Mouse (Mus musculus) retina, postnatal 7 days (tissue): ENCODE data around the gene Oas3.
"Not testable (repeated sequence)": the region's sequence is repeated elsewhere in the genome, so short reads cannot be mapped to it uniquely, and the experiment has no call there.

Experiments
- DNase-seq: peaks from one replicate; pipeline ENCODE4 v3.0.0-alpha.2; 2012; ENCODE audit warnings: low read depth, low spot score

Gene Oas3

DNA sequence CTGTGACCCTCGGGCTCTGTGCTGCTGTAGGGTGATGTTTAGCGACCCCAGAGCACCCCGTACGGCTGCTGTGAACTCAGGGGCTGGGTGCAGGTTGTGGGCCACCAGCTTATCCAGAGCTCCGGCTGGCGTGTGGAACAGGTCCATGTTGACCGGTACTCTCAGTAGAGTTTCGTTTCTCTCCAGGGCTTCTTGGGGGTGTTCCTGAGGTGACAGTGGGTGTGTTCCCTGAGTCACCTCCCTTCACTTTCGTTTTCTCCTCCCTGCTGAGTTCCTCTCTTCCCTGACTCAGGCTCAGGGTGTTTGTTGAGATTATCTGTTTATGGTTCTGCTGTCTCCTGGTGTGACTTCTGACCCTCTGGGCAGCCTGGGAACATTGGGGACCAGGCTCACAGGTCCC lies at the start of gene Oas3:
TSS of gene Oas3 (minus strand) at position 184 of the 400 bp plus-strand sequence.
- no peak for DNase-seq

- DNase-seq, result no peak
Measured at GRCm38 (mm10) chr5:120818999-120819398, 41.5 kb upstream of the Oas3 start.

DNA sequence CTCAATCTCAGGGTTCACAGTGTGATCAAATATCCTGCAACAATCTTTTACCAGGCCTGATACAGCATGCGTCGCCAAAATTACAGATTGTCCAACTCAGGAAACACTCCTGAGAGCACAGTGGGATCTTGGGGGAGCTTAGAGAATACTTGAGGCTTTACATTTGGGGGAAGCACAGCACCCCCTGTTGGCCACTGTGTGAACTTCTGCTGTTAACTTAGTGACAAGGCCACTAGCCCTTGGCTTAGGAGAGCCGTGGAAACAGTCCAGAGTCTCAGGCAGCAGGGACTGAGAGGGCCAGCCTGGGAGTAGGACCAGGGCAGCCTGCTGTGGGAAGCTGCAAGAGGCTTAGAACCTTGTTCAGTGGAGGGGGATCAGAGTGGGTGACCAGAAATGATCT lies 38.5 kb upstream of the Oas3 start:
- DNase-seq, result no peak

DNA sequence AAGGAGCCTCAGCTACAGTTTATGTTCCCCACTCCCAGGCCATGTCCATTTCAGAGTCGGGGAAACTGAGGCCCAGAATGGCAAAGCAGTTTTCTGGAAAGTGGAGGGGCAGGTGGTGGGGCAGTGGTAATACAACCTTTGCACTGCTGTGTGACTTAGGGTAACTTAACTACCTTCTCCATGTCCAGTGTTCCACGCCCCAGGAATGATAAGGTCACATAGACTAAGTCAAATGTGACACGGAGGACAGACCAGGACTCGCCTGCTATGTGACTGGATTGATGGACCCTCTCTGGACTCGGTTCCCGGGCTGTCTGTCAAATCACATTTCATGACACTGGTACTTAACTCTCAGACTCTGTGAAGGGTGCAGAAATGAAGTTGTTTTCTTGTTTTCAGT lies 35.6 kb upstream of the Oas3 start:
- no peak for DNase-seq

DNA sequence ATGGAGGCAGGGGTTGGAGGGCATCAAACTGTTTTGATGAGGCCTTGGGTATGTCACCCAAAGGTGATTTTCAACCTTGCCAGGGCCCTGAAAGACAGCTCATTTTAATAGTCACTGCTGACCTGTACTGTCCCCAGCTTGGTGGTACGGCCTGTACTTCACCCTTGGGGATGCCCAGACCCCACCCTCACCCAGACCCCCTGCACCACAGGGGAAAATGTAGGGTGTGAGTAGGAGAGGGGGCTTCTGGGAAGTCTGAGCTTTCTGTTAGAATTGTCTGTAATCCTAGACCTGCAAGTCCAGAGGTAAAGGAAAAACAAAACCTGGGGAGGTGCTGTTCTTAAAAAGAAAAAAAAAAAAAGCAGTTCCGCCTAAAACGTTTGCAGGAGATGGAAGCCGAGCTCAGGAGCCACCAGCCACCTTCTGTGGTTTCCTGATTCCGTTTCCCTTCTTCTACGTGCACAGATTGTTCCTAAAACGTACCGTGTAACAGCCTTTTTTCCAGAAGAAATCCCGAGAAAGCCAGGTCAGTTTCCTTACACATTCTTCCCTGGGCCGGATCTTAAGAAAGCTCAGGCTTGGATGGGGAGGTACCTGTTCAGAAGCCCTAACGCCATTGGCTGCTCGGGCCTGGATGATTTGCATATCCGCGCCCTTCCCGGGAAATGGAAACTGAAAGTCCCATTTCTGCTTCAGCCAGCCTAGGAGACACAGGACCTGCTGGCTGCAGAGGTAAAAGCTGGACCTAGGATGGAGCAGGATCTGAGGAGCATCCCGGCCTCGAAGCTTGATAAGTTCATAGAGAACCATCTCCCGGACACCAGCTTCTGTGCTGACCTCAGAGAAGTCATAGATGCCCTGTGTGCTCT lies 34.7 kb upstream of the Oas3 start, which contains the start of gene Oas1c:
TSS of gene Oas1c (minus strand) at position 564 of the 869 bp plus-strand sequence.
- DNase-seq, result peak; percentile 51

GRCm38 (mm10) chr5:120809171-120809570 lies 31.7 kb upstream of the Oas3 start:
- no peak for DNase-seq

DNA sequence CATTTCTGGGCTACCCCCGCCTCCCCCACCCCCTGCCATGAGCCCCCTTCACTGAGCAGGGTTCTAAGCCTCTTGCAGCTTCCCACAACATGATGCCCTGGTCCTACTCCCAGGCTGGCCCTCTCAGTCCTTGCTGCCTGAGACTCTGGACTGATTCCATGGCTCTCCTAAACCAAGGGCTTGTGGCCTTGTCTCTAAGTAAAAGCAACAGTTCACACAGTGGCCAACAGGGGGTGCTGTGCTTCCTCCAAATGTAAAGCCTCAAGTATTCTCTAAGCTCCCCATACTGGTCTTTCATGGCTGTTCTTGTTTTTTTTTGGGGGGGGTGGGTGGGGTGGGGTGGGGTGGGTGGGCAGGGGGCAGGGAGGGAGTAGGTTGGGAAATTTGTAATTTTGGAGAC lies 29.0 kb upstream of the Oas3 start:
- DNase-seq, result peak; percentile 36

- no peak for DNase-seq
Measured at GRCm38 (mm10) chr5:120803596-120803995, 26.1 kb upstream of the Oas3 start.

GRCm38 (mm10) chr5:120798943-120799342 lies 21.5 kb upstream of the Oas3 start:
- DNase-seq, result not testable (repeated sequence)

DNA sequence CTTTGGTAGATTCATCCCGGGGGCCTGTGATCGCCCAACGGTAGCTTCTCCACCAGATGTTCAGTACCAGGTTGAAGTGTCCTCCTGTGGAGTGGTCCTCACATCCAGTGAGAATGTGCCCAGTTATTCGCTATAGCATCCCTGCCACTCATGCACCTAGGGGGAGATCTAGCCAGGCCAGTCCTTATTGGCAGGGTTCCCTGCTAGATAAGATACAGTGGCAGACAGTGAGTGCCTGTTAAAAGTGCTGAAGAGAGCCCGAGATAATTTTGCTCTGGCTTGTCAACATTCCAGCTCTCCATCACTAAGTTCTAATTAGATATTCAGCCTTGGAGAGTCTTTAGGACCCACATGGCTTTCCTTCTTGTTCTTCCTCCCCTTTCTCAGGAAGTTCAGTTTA lies 20.7 kb upstream of the Oas3 start:
- not testable (repeated sequence) for DNase-seq

DNA sequence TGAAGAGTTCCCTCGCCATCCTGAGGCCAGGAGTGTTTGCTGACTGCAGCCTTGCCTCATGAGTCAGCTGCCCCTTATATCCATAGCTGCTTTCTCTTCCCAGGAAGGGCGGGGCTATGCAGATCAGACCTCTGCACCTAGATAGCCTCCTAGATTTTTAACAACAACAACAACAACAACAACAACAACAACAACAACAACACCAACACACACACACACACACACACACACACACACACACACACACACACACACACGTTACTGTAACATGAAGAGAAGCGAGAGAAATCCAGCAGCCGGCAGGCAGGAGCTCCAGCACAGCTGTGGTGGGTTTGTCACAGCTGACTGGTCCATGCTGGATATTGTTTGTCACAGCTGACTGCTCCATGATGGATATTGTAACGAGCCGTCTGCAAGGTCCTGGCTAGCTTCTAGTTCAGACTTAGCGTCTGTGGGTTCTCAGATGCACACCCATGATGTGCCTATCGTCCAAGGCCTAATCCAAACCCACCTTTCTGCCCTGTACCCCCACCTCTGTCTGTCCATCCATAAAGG lies 18.1 kb upstream of the Oas3 start, which contains the start of gene Oas1e:
TSS of gene Oas1e (minus strand) at position 51 of the 555 bp plus-strand sequence.
- not testable (repeated sequence) for DNase-seq

- peak; percentile 24 for DNase-seq
Measured at GRCm38 (mm10) chr5:120793043-120793442, 15.6 kb upstream of the Oas3 start.

DNA sequence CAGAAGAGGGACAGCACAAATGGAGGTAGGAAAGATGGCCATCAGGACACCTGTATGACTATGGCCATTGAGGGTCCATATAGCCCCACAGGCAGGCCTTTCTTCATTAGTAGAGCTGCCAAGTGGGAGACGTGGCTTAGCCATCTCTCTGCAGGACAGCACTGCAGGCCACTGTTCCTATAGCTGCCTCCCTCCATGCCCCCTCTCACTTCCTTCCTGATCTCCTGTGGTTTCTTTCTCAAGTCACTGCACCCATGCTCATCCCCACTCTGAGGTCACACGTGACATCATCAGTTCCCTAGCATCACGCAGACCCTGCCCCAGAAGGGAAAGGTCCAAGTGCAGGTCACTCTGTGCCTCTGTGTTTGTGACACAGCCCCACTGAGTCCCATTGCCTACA lies 9.6 kb upstream of the Oas3 start:
- DNase-seq, result no peak

DNA sequence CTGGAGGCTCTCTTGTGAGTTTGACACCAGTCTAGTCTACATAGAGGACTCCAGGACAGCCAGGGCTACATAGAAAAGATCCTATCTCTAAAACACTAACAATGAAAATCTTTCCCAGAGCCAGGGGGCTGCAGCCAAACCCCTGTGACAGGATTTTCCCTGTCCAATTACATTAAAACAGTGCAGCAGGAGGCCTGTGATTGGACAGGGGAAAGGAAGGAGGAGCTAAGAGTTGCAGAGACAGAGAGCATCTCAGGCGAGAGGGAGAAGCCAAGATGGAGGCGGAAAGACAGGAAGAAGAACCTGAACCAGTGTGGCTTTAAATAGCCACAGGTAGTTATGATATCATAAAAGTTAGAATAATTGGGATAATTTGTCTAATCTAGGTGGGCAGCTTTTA lies 5.0 kb upstream of the Oas3 start:
- DNase-seq, result no peak

GRCm38 (mm10) chr5:120781646-120782045 lies 4.2 kb upstream of the Oas3 start:
- DNase-seq, result no peak

DNA sequence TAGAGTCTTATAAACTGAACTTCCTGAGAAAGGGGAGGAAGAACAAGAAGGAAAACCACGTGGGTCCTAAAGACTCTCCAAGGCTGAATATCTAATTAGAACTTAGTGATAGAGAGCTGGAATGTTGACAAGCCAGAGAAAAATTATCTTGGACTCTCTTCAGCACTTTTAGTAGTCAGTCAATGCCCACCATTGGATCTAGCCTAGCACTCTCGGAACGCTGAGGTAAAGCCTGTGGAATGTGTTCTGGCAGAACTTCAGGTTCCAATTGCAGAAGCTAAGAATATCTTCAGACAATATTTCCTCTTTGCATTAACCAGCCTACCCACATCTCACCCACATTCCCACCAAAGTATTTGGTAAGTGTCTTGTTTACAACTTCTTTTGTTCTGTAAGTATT lies 2.5 kb upstream of the Oas3 start:
- no peak for DNase-seq

DNA sequence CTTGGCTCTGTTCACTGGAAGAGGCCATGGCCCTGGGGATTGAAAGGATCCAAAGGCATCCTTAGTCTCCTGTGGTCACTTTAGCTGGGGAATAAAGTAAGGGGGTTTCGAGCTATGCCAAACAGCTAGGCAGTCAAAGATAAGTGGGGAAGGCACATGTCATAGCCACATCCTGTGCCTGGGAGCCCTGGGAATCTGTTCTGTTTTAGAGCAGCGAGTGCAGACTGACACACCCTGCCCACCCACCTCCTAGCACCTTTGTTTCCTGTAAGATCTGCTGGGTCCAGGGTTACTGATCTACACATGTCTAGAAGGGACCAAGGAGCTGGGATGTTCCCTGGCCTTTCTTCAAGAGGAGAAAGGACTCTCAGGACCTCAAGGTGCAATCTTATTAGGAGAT lies 1.5 kb upstream of the Oas3 start:
- no peak for DNase-seq

DNA sequence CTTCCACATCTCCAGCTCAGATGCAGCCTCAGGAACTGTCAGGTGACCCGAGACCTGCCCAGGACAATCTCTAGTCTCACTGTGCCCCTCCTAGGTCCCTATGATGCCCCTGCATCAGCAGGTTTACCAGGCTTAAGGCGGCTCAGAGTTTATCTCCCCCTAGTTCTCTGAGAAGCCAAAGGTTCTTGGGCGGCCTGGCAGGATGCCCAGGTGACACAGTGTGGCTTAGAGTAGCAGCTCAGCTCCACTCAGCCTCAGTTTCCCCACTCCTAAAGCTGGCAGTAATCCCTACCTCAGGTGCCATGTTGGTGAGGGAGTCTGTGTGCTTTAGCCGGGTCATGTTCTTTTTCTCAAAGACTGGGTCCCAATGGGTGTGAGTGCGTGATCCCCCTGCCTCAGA lies 660 bp downstream of the Oas3 start:
- no peak for DNase-seq

DNA sequence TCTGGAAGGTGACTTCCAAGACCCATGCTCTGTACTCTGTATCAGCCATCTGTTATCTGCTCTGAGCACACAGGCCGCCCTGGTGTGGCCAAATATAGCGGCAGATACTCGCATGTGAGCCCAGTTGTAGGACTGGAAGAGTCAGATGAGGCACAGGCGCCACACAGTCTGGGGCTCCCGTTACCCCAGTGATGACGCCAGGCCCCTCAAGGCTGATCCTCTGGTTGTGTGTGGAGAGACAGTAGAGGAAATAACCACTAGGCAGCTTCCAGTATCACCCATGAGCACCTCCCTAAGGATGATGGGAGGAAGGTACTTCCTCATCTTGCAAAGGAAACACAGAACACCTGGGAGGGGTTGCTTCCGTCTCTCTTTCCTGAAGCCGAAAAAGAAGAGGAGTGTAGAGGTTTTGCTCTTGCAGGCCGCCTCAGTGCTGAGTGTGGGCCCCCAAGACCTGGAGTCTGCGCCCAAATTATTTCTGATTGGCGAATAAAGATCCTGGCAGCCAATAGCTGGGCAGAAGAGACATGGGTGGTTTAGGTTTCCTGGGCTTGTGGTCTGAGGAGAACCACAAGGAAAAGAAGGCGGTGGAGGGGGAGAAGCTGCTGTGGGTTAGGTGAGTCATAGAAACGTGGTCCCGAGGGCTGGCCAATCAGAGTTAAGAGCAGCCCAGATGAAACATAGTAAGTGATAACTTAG lies 2.0 kb downstream of the Oas3 start:
- DNase-seq, result no peak

DNA sequence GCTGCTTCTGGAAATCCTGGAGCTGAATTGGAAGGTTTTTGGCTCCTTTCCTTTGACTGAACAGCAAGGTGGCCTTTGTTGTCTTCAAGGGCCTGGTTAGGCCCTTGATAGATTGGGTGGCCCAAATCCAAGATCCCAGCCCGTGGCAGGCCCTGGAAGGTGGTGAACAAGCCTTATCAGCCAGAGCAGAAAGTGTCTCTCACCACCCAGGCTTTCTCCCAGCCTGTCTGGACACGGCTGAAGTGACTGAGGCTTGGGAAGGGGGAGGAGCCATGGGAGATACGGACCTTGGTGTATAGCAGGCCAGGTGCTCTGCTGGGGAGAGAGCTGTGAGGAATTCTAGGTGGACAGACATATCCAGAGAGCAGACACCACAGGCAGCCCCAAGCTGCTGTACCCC lies 8.1 kb downstream of the Oas3 start:
- DNase-seq, result no peak

DNA sequence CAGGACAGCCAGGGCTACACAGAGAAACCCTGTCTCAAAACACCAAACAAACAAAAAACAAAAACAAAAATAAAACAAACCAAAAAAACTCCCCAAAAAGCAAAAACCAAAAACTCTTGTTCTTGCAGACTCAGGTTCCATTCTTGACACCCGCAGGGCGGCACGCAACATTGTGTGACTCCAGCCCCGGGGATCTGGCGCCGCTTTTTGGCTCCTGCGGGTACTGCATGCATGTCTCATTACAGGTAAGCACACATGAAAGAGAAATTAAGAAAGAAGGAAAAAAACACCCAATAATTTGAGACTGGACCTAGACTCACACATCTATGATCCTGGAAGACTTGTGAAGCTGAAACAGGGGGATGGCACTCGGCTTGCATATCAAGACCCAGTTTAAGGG lies 12.5 kb downstream of the Oas3 start:
- DNase-seq, result no peak

DNA sequence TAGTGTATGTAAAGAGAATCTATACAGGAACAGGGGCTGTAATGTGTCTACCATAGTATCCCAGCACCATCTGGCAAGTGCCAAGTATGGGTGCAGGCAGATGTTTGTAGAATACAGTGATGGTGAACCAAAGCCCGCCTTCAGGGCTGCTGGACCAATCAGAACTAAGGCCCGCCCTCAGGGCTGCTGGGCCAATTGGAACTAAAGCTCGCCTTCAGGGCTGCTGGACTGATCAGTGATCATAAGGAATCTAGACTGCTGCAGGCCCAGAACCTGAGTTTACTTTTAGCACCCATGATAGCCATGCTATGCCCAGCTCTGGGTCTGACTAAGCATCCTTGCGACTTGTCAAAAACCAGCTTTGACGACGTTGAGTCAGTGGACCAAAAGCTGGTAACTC lies 15.6 kb downstream of the Oas3 start:
- no peak for DNase-seq

DNA sequence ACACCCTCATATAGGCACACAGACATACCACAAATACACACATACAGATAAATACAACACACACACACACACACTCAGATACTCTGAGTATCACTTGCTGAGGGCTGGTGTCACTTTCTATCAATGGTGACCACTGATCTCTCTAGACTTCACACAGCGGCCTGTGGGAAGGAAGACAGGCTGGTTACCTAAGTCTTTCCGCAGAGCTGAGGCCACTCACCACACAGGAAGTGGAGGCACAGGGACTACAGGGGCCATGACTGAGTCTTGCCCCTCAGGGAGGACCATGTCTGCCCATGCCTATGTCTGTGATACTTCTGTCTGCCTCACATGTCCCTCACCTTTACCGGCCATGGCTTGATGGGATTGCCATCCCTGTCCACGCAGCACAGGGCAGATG lies 23.2 kb downstream of the Oas3 start:
- no peak for DNase-seq
